Mouse (Mus musculus): Measurements from ENCODE around the gene Vma21. TPM values are rescaled to one million over a fixed set of nuclear protein-coding genes. Genes with fewer than 3 reads are reported as not detected.
A peak's percentile ranks its signal among the peaks of the same experiment; 100 is the strongest.

Vma21 gene
- polyA plus RNA-seq, 1 experiment from 2014 or later = 38.0 TPM

DNA sequence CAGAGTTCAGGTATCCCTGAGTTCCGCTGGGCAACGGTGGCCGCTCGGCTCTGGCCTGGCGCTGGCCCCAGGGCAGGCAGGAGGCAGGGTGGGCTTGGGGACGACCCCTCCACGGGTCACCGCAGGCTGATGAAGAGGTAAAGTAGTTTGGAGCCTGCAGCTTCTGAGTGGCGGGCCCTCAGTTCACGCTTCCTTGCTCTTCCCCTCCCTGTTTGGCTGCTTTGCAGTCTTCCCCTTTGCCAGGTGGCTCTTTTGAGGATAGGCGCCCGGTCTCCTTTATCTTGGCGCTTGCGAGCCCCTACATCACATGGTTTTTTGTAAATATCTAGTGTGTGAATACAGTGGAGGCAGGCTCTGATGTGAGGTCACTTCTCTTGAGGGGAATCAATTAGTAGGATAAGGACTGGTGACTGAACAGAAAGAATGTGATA is 1.2 kb downstream of the Vma21 start:
- Histone ChIP-seq H3K36me3 (replicated peaks; ENCODE audit: control insufficient read depth, insufficient read depth, low read depth, low read length) (no peaks in the 10 kb centered on the region), H3K4me1 (ENCODE audit: control insufficient read depth, insufficient read depth, low read length) (no peaks in the 10 kb centered on the region), H3K4me3 (ENCODE audit: low read depth, low read length) (peak overlapping the region; percentile 61), H3K27me3 (ENCODE audit: control insufficient read depth, insufficient read depth, low read length) (no peaks in the 10 kb centered on the region; the same call in 1 of the 2 replicates), H3K4me2 (ENCODE audit: low read depth, low read length) (peak overlapping the region; percentile 37), H3K9me3 (replicated peaks; ENCODE audit: control insufficient read depth, low read length) (no peaks in the 10 kb centered on the region), H3K27ac (replicated peaks; ENCODE audit: low read depth, low read length) (no peak overlapping the region; the same call in 1 of the 2 replicates), H3K9ac (replicated peaks; ENCODE audit: low read length) (peak overlapping the region; percentile 74)
- peak; percentile 6; the same call in 1 of the 2 replicates for ATAC-seq (replicated peaks; ENCODE audit: insufficient number of reproducible peaks, low FRiP score, low TSS enrichment, low read depth)
- 17% methylated on average over 14 of the region's 14 CpGs for WGBS
- DNase-seq (ENCODE audit: low spot score) = peak; percentile 4

DNA sequence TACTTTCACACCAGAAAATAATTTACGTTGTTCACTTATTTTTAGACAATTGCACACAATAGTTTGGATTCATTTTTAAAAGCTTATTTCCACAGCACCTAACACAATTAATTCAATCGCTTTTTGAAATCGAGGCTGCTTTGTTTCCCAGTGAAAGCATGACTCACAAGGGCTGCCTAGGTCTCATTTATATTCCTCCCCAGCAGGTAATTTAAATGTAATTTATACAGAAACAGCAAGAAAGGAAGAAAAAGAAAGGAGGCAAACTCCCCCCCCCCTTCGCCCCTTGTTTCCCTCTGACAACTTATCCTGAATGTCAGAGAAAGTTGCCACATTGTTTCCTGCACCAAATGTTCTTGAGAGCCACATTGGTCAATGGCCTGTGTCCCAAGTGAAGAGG is 23.2 kb downstream of the Vma21 start:
- H3K27me3 ChIP-seq (ENCODE audit: control insufficient read depth, insufficient read depth, low read length) = no peaks in the 10 kb centered on the region
- H3K4me1 ChIP-seq (ENCODE audit: control insufficient read depth, insufficient read depth, low read length) = no peaks in the 10 kb centered on the region
- H3K27ac ChIP-seq (replicated peaks; ENCODE audit: low read depth, low read length) = no peak overlapping the region
- H3K9me3 ChIP-seq (replicated peaks; ENCODE audit: control insufficient read depth, low read length) = no peaks in the 10 kb centered on the region
- no peak overlapping the region for H3K4me3 ChIP-seq (ENCODE audit: low read depth, low read length)
- DNase-seq (ENCODE audit: low spot score) (no peak), ATAC-seq (replicated peaks; ENCODE audit: insufficient number of reproducible peaks, low FRiP score, low TSS enrichment, low read depth) (no peak)
- H3K4me2 ChIP-seq (ENCODE audit: low read depth, low read length) = no peak overlapping the region
- no peak overlapping the region for H3K9ac ChIP-seq (replicated peaks; ENCODE audit: low read length)
- WGBS = 78% methylated on average over 4 of the region's 4 CpGs
- no peaks in the 10 kb centered on the region for H3K36me3 ChIP-seq (replicated peaks; ENCODE audit: control insufficient read depth, insufficient read depth, low read depth, low read length)

DNA sequence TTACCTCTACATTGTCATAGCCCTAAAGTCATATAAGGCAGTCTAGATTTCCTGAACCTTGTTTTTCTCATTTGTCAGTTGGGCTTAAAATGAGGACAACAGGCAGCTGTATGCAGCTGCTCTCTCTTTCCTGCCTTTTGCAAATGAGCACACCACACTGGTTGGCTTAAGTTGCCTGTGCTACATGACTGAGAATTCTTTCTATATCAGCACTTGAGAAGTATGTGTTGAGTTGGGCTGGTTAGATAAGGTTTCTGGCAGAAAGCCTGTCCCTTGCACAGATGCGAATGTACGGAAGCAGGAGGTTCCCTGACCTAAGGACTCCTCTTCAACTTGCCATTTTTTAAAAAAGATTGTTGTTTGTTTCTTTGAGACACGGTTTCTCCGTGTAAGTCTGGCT is 31.0 kb downstream of the Vma21 start:
- ATAC-seq (replicated peaks; ENCODE audit: insufficient number of reproducible peaks, low FRiP score, low TSS enrichment, low read depth) = no peak
- DNase-seq (ENCODE audit: low spot score) = no peak
- Histone ChIP-seq H3K4me3 (ENCODE audit: low read depth, low read length) (no peak overlapping the region), H3K9me3 (replicated peaks; ENCODE audit: control insufficient read depth, low read length) (no peaks in the 10 kb centered on the region), H3K27ac (replicated peaks; ENCODE audit: low read depth, low read length) (no peak overlapping the region), H3K4me2 (ENCODE audit: low read depth, low read length) (no peak overlapping the region), H3K27me3 (ENCODE audit: control insufficient read depth, insufficient read depth, low read length) (no peaks in the 10 kb centered on the region), H3K4me1 (ENCODE audit: control insufficient read depth, insufficient read depth, low read length) (no peaks in the 10 kb centered on the region), H3K9ac (replicated peaks; ENCODE audit: low read length) (no peak overlapping the region), H3K36me3 (replicated peaks; ENCODE audit: control insufficient read depth, insufficient read depth, low read depth, low read length) (no peaks in the 10 kb centered on the region)
- 91% methylated on average over 4 of the region's 4 CpGs for WGBS

DNA sequence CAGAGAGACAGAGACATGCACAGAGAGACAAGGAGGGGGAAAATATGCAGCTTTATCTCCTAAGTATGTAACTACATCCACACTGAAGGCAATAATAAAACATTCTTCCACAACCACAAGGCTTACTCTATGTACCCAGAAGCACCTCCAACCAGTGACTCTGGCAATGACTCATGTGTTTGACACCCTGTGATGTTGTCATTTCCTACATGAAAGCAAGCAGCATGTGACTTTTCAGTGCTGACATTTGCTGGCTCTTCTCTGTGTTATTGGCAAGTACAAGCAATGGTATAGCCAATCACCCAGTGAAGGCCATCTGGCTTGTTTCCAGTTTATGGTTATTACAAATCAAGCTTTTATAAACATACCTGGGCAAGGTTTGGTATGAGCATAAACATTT is 38.1 kb downstream of the Vma21 start:
- Histone ChIP-seq H3K36me3 (replicated peaks; ENCODE audit: control insufficient read depth, insufficient read depth, low read depth, low read length) (no peaks in the 10 kb centered on the region), H3K4me3 (ENCODE audit: low read depth, low read length) (no peak overlapping the region), H3K9ac (replicated peaks; ENCODE audit: low read length) (no peak overlapping the region), H3K27me3 (ENCODE audit: control insufficient read depth, insufficient read depth, low read length) (no peaks in the 10 kb centered on the region), H3K27ac (replicated peaks; ENCODE audit: low read depth, low read length) (no peak overlapping the region), H3K9me3 (replicated peaks; ENCODE audit: control insufficient read depth, low read length) (no peaks in the 10 kb centered on the region), H3K4me1 (ENCODE audit: control insufficient read depth, insufficient read depth, low read length) (no peaks in the 10 kb centered on the region), H3K4me2 (ENCODE audit: low read depth, low read length) (no peak overlapping the region)
- ATAC-seq (replicated peaks; ENCODE audit: insufficient number of reproducible peaks, low FRiP score, low TSS enrichment, low read depth) (no peak), DNase-seq (ENCODE audit: low spot score) (peak; percentile 1)

Other genes starting within 250 kb of the Vma21 start
- 15.1 and 17.8 TPM in 2 replicates for gene Gpr50, start 152.3 kb upstream of the Vma21 start, polyA plus RNA-seq (2014; fragmentation: Nextera tagmentation; extraction: Ambion mirVana)
- 0.36 and 0.42 TPM in 2 replicates for gene Gm1141, start 105.1 kb downstream of the Vma21 start, polyA plus RNA-seq (2014; fragmentation: Nextera tagmentation; extraction: Ambion mirVana)
- 6.8 and 7.9 TPM in 2 replicates for gene Prrg3, start 146.7 kb downstream of the Vma21 start, polyA plus RNA-seq (2014; fragmentation: Nextera tagmentation; extraction: Ambion mirVana)
- not detected in 2 replicates for gene Fate1, start 157.1 kb downstream of the Vma21 start, polyA plus RNA-seq (2014; fragmentation: Nextera tagmentation; extraction: Ambion mirVana)
- gene Cnga2, start 175.9 kb downstream of the Vma21 start, polyA plus RNA-seq (2014; fragmentation: Nextera tagmentation; extraction: Ambion mirVana) = 0.08 TPM in 1 of 2 replicates, not detected in the other